Mouse (Mus musculus) T-helper 2 cell (primary cell): ENCODE measurements around the gene Tlr4.

Source experiments
- in situ Hi-C: fragments of 300-600 bp; cut with MboI, MseI; formaldehyde crosslinking; loops from one replicate; pipeline ENCODE4 v1.15.1; 2025; ENCODE audit warnings: high pct_unique_total_duplicates

The Tlr4 gene

GRCm38 (mm10) chr4:66894981-66895380 lies 67.6 kb downstream of the Tlr4 start:
- in situ Hi-C loops, result no loop called here

DNA sequence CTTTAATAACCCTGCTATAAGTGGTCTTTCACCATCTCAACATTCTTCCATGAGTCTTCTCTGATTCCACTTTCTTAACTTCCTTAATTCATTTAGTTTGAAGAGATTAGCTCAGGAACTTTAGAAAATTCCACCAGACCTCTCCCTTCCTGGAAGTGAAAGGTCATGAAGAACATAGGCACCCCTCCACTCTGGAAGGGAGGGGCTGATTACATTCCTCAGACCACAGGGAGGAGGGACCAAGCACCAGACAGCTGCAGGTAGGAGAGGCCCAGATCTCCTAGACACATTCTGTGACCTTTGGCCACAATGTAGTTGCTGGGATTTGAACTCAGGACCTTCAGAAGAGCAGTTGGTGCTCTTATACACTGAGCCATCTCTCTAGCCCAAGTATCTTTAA lies 72.7 kb downstream of the Tlr4 start:
- in situ Hi-C loops, result no loop called here

GRCm38 (mm10) chr4:66901498-66901897 lies 74.1 kb downstream of the Tlr4 start:
- in situ Hi-C loops, result no loop called here

DNA sequence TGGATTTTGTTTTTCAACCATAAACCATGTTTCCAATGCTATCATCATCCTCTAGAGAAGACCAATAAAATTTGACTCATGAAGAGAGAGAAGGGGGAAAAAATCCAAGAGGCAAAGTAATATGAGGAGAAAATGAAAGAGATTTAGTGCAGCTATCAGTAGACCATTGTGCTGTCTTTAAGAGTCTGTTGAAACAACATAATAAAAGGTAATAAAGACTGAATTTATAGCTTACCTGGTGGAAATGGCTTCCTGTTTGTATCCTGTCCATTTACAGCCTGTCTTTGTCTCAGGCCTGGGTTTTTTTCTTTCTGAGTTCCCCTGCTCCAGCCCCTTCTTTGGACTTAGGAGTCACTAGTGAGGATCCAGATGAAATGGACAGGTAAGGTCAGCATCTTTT lies 81.0 kb downstream of the Tlr4 start:
- in situ Hi-C loops, result no loop called here

- in situ Hi-C loops, result no loop called here
Measured at GRCm38 (mm10) chr4:66919630-66920372, 92.4 kb downstream of the Tlr4 start.

DNA sequence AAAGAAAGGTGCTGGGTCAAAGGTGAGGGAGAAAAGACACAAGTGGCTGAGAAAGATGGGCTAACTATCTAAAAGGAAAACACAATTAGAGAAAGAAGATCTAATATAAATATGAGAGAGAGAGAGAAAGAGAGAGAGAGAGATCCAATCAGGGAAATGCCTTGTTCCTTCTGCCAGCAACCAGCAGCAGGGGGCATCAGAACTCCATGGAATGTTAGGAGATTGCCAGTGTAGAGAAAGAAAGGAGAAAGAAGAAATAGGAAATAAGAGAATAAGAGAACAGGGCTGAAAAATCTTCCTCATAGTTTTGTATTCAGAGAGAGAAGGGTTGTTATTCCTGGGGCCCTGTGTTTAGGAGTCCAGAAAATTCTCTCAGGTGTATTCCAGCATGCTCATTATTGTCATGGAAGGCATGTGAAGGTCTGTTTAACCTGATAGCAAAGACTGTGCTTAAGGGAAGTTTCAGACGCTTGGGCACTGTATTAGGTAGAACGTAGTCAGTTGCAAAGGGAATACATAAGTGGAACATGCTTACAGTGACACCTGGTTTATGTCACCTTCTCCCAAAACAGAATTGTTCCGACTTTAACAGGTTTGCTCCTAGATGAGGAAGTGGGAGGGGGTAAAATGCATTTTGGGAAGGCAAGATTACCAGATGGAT lies 96.4 kb downstream of the Tlr4 start:
- in situ Hi-C loops, result no loop called here

GRCm38 (mm10) chr4:66926066-66926465 lies 98.7 kb downstream of the Tlr4 start:
- in situ Hi-C loops, result no loop called here

DNA sequence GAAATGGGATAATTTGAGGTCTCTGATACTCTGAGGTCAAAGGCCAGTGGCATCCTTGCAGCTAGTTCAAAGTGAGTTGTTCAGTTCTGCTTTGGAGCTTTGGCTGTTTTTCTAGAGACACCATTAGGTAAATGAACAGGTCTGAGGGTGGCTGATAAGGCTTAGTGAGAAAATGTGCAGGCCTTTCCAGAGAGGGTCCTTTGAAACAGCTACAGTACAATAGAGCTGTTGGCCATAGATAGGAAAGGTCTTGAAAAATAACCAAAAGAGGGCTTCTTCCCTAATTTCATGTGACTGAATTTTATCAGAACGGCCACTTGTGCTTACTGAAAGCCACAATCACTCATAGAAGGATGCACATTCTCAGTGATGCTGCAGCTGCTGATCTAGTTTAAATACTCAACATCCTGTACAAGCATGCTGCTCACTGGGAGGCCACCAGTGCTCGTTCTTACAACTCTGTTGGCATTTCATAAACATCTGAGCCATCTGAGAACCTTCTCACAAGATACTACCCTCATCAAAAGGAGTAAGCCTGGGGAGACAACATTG lies 100.2 kb downstream of the Tlr4 start:
- in situ Hi-C loops, result no loop called here

DNA sequence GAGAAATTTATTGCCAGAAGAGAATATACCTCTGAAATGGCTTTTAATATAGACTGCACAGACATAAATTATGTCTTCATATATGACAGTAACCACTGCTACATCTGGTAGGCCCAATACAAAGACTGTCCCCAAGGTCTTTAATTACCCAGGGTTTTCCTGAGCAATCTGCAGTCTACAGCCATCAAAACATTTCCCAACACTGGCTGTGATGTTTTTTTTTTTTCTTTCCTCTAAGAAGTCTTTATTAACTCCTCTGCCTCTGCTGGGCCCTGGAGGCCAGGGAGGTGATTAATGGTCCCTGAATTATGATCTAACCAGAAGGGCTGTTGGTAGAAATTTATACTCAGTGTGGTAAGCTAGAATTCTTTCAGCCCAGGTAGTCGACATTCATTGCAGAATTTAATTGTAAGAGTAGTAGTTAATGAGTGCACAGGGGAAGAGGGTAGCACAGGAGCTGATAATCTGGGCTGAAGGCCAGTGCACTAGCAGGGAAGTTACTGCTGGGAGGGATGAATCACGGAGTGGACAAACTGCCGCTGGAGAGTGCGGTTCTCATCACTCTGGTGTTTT lies 111.2 kb downstream of the Tlr4 start:
- in situ Hi-C loops, result no loop called here

GRCm38 (mm10) chr4:66941894-66942293 lies 114.5 kb downstream of the Tlr4 start:
- in situ Hi-C loops, result loop anchor here (10.0 kb wide), 1 partner anchor 1623 kb away; no protein-coding TSS in a partner anchor

GRCm38 (mm10) chr4:66943699-66944098 lies 116.3 kb downstream of the Tlr4 start:
- in situ Hi-C loops, result loop anchor here (10.0 kb wide), 1 partner anchor 1621 kb away; no protein-coding TSS in a partner anchor

DNA sequence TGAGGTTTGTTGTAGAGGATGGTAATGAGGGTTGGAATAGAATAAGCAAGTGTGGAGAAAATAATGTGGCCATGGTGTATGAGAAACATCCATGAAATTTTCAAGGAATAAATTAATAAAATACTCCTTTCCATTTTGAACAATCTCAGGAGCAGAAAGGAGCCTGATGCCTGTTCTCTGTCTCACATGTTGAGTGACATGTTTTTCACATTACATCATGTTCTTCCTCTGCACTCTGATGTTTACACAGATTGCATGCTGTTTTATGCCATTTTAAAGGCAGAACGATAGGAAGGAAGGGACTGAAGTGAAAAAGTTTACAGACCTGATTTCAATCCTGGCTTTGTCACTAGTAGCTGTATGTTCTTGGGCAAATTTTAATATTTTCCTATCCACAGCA lies 120.3 kb downstream of the Tlr4 start:
- in situ Hi-C loops, result loop anchor here (10.0 kb wide), 1 partner anchor 1617 kb away; no protein-coding TSS in a partner anchor

- in situ Hi-C loops, result no loop called here
Measured at GRCm38 (mm10) chr4:66974918-66975317, 147.5 kb downstream of the Tlr4 start.
